Mouse (Mus musculus): Measurements from ENCODE around the gene Xrcc5.

Xrcc5 gene

DNA sequence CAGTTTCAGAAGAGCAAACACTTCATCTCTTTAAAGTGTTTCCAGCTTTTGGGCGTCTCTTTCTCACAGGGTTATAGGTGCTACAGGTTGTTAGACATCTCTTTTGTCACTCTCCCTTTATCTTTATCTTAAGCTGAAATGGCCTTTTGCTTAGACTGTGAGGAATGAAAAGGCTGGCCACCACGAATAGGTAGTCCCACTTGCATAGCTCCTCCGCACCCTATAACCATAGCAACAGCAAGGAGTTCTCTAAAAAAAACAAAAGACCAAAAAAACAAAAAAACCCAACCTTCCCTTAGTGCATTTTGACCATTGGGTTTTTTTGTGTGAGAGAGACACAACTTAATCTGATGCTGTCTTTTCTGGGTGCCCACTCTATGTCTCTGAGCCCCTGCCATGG lies 127.3 kb downstream of the Xrcc5 start:
- no peak for DNase-seq (ENCODE audit: extremely low spot score, low read depth, low spot score)

DNA sequence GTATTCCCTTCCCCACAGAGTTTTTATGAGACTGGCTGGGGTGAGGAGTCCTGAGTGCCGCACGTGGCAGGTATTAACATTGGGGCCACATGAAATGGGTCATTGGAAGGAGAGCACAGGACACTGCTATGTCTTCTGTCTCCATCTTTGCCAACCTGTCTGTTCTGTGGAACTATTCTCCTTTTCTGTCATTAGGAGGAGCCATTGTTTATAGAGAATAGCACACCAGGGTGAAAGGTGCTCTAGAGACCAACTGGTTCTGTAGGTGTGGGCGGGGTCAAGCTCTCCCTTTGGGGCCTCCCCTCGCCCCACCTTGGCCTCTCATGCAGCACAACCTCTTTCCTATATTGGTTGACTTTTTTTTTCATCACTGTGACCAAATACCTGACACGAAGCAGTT lies 129.7 kb downstream of the Xrcc5 start:
- no peak for DNase-seq (ENCODE audit: extremely low spot score, low read depth, low spot score)

DNA sequence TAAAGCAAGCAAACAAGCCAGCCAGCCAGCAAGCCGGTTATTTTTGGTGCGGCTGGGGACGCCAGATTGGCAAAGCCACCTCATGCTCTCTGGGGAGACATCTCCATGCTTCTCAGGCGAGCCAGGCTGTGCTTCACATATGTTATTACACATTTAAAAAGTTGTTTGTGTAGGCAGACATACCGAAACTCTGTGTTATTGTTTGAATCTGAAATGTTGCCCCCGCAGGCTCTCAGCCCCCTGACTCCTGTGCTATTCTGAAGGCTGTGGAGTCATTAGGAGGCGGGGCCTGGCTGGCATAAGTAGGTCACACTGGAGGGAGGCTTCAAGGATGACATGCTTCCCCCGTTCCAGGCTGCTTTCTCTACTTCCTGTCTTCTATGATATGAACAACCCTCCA lies 131.9 kb downstream of the Xrcc5 start:
- no peak for DNase-seq (ENCODE audit: extremely low spot score, low read depth, low spot score)

DNA sequence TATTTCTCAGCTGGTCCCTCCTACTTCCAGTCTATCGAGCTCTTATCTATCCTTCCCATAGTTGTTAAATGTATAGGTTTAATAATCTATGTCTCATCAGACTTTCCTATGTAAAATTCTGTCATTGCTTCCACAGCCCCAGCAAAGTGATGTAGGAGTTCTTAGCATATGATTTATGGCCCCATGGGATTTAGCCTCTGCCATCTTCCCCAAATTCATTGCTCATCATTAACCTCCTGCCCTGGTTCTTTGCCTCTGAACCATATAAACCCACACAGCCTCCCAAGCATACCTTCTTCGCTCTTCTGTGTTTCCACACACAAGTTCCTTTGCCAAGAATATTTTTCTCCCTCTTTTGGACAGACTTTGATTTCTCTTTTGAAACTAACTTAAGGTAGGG lies 135.5 kb downstream of the Xrcc5 start:
- no peak for DNase-seq (ENCODE audit: extremely low spot score, low read depth, low spot score)

Measured in hindlimb bud, embryonic 11.5 days (tissue).